ENCODE assay signal across 26 mouse cellular contexts in the genomic region with DNA sequence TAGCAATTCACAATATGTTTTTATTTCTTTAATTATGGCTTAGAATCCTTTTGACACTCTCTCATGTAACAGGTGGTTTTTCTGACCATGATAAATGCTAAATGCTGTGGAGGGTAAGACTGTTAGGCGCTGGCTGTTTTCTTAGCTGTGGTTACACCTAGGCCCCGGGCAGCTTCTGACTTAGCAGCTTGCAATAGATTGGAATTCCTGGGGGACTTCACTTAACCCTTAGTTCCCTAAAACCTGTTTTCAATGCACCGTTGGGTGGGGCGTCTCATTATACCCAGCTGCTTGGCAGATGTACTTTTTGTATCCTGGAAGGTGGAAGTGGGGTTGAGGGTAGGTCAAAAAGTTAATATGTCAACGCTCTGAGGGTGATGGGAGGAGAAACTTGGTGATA.
DNase-seq lines count a peak whose midpoint lies in the region; ATAC-seq and TF ChIP-seq lines count a peak whose summit lies in the region.
"Had no signal": no experiment of that assay in that cellular context is flagged by ENCODE, and none has a peak within 500 bp of the region (broad histone marks: within the 10 kb centered on the region; RNA-seq: fewer than 3 reads in every experiment).

No protein-coding gene starts in this region.

- H3K27ac ChIP-seq in gastrocnemius, adult 2 months: peak overlapping the region; percentile 24; the same call in 1 of the 2 replicates
- no peak overlapping the region for H3K27ac ChIP-seq in CH12.LX (ENCODE audit: insufficient read depth, low read depth)
- H3K27ac ChIP-seq in embryonic facial prominence, embryonic 14.5 days (replicated peaks; ENCODE audit: low read depth, low read length): no peak overlapping the region
- H3K27ac ChIP-seq: embryonic facial prominence, embryonic 13.5 days; forebrain, embryonic 10.5 days; forebrain, embryonic 13.5 days; heart, embryonic 15.5 days; hindbrain, embryonic 10.5 days; hindbrain, embryonic 13.5 days; intestine, embryonic 15.5 days had no signal

- no peak for TF ChIP-seq CTCF in gastrocnemius, adult 2 months (IDR thresholded peaks at IDR 0.05)
- TF ChIP-seq CTCF in CH12.LX (conservative IDR thresholded peaks at IDR 0.05 in 1 of 2, IDR thresholded peaks at IDR 0.05 in 1 of 2; ENCODE audit: low read depth in 2 of 2, low read length in 2 of 2): no peak

- H3K4me3 ChIP-seq in gastrocnemius, adult 2 months: peak overlapping the region; percentile 16; the same call in 1 of the 2 replicates
- no peak overlapping the region for H3K4me3 ChIP-seq in CH12.LX (replicated peaks in 1 of 3; ENCODE audit: low read depth in 2 of 3, low read length in 2 of 3, poor library complexity in 1 of 3)
- H3K4me3 ChIP-seq in embryonic facial prominence, embryonic 14.5 days (ENCODE audit: low read depth, low read length): no peak overlapping the region
- H3K4me3 ChIP-seq: embryonic facial prominence, embryonic 13.5 days; forebrain, embryonic 10.5 days; forebrain, embryonic 13.5 days; heart, embryonic 12.5 days; heart, embryonic 15.5 days; hindbrain, embryonic 10.5 days; hindbrain, embryonic 13.5 days; intestine, embryonic 15.5 days had no signal

- intact Hi-C loops in gastrocnemius, adult 2 months (cut with DNase I): loop anchor here (5.0 kb wide), 1 partner anchor 84 kb away; no protein-coding TSS in a partner anchor
- intact Hi-C loops in left cerebral cortex, postnatal 10 days (cut with DNase I): no loop called here

- DNase-seq in gastrocnemius, adult 2 months: no peak
- DNase-seq in gastrocnemius, adult 18-20 months (ENCODE audit: low spot score): no peak
- peak; percentile 17 for DNase-seq in CH12.LX (ENCODE audit: extremely low read depth)
- DNase-seq in embryonic facial prominence, embryonic 14.5 days (ENCODE audit: low spot score): peak; percentile 74
- DNase-seq in left cerebral cortex, postnatal 10 days (ENCODE audit: extremely low spot score in 1 of 2, low spot score in 2 of 2): no peak
- no peak for DNase-seq in layer of hippocampus, adult 9-10 months (ENCODE audit: low spot score)
- DNase-seq: adrenal gland, adult 2 months; adrenal gland, postnatal 14 days; cerebellum, adult 11 months; cerebellum, adult 2 months; cerebellum, adult 9-11 months; cerebellum, postnatal 25 days; gastrocnemius, postnatal 25 days; heart, adult 18-20 months; heart, postnatal 10 days; heart, postnatal 36 days had no signal

- peaks cover 0 to 6% of the 10 kb centered on the region in 2 experiments for H3K36me3 ChIP-seq in CH12.LX (replicated peaks in 1 of 2; ENCODE audit: control insufficient read depth in 1 of 2, insufficient read depth in 1 of 2, low read length in 1 of 2)
- H3K36me3 ChIP-seq in embryonic facial prominence, embryonic 14.5 days (ENCODE audit: control insufficient read depth, insufficient read depth, low read length): no peaks in the 10 kb centered on the region
- H3K36me3 ChIP-seq: embryonic facial prominence, embryonic 13.5 days; forebrain, embryonic 10.5 days; heart, embryonic 12.5 days; heart, embryonic 15.5 days; hindbrain, embryonic 10.5 days; hindbrain, embryonic 13.5 days; intestine, embryonic 15.5 days had no signal

- ATAC-seq in embryonic facial prominence, embryonic 14.5 days (ENCODE audit: low read depth): no peak
- ATAC-seq: forebrain, embryonic 13.5 days; forebrain, embryonic 16.5 days; hindbrain, embryonic 16.5 days; intestine, embryonic 15.5 days had no signal

- dilution Hi-C loops in CH12.LX (cut with MboI; ENCODE audit: extremely low pct_ligation_motif_present, extremely low pct_unique_long_range_greater_than_20kb, low sequenced_read_pairs): no loop called here

- no peak for TF ChIP-seq POLR2A in CH12.LX (IDR thresholded peaks at IDR 0.05; ENCODE audit: low read depth, low read length)

- no peak overlapping the region for H3K9ac ChIP-seq in CH12.LX (ENCODE audit: insufficient read depth, low read depth)
- no peak overlapping the region for H3K9ac ChIP-seq in embryonic facial prominence, embryonic 14.5 days (ENCODE audit: low read depth, low read length)
- H3K9ac ChIP-seq: embryonic facial prominence, embryonic 13.5 days; forebrain, embryonic 13.5 days; heart, embryonic 12.5 days; heart, embryonic 15.5 days; hindbrain, embryonic 13.5 days; intestine, embryonic 15.5 days had no signal

- TF ChIP-seq EP300 in CH12.LX (IDR thresholded peaks at IDR 0.05; ENCODE audit: low read length): no peak

- WGBS in embryonic facial prominence, embryonic 14.5 days: 19% methylated on average over 5 of the region's 5 CpGs

- peaks cover 3 to 32% of the 10 kb centered on the region in 2 experiments; a peak in 2 of 4 replicates for H3K4me1 ChIP-seq in CH12.LX (ENCODE audit: control insufficient read depth in 1 of 2, insufficient read depth in 2 of 2)
- peaks cover 3% of the 10 kb centered on the region; the same call in 1 of the 2 replicates for H3K4me1 ChIP-seq in embryonic facial prominence, embryonic 14.5 days (ENCODE audit: control insufficient read depth, insufficient read depth, low read length)

- in situ Hi-C loops in CH12.LX (cut with MboI; ENCODE audit: low pct_ligation_motif_present, low pct_unique_long_range_greater_than_20kb, low sequenced_read_pairs): no loop called here

- no peak for TF ChIP-seq RAD21 in CH12.LX (IDR thresholded peaks at IDR 0.05; ENCODE audit: low read depth, low read length)

- H3K4me2 ChIP-seq in CH12.LX (ENCODE audit: insufficient read depth, low read depth, poor library complexity, severe bottlenecking): no peak overlapping the region
- no peak overlapping the region for H3K4me2 ChIP-seq in embryonic facial prominence, embryonic 14.5 days (ENCODE audit: low read depth, low read length)
- H3K4me2 ChIP-seq: embryonic facial prominence, embryonic 13.5 days; forebrain, embryonic 13.5 days; heart, embryonic 12.5 days; heart, embryonic 15.5 days; hindbrain, embryonic 13.5 days; intestine, embryonic 15.5 days had no signal

- no peaks in the 10 kb centered on the region for H3K27me3 ChIP-seq in CH12.LX (replicated peaks)
- H3K27me3 ChIP-seq in embryonic facial prominence, embryonic 14.5 days (replicated peaks; ENCODE audit: control insufficient read depth, insufficient read depth, low read length): no peaks in the 10 kb centered on the region
- H3K27me3 ChIP-seq: forebrain, embryonic 13.5 days; heart, embryonic 12.5 days; heart, embryonic 15.5 days; hindbrain, embryonic 13.5 days; intestine, embryonic 15.5 days had no signal

- H3K9me3 ChIP-seq in CH12.LX (replicated peaks; ENCODE audit: low read length): no peaks in the 10 kb centered on the region
- H3K9me3 ChIP-seq in embryonic facial prominence, embryonic 14.5 days (ENCODE audit: control insufficient read depth, low read length): no peaks in the 10 kb centered on the region
- H3K9me3 ChIP-seq: embryonic facial prominence, embryonic 13.5 days; forebrain, embryonic 10.5 days; forebrain, embryonic 13.5 days; heart, embryonic 12.5 days; heart, embryonic 15.5 days; hindbrain, embryonic 10.5 days; hindbrain, embryonic 13.5 days; intestine, embryonic 15.5 days had no signal

- H3K79me2 ChIP-seq in CH12.LX (replicated peaks; ENCODE audit: control insufficient read depth, extremely low read depth, insufficient read depth, poor library complexity, severe bottlenecking): no peaks in the 10 kb centered on the region

TF ChIP-seq in CH12.LX, 34 proteins besides CTCF, POLR2A, EP300 and RAD21:
- TF ChIP-seq PAX5 (IDR thresholded peaks at IDR 0.05; ENCODE audit: low read length): no peak
- TF ChIP-seq USF1 (IDR thresholded peaks at IDR 0.05; ENCODE audit: low read depth, low read length): no peak
- no peak for TF ChIP-seq MAZ (IDR thresholded peaks at IDR 0.05; ENCODE audit: low read depth, low read length)
- TF ChIP-seq SIN3A (IDR thresholded peaks at IDR 0.05; ENCODE audit: low read length): no peak
- TF ChIP-seq USF2 (conservative IDR thresholded peaks at IDR 0.05; ENCODE audit: low read depth, low read length): no peak
- no peak for TF ChIP-seq JUN (IDR thresholded peaks at IDR 0.05; ENCODE audit: insufficient read depth, low read depth, low read length)
- no peak for TF ChIP-seq ELF1 (IDR thresholded peaks at IDR 0.05; ENCODE audit: low read depth, low read length)
- TF ChIP-seq HCFC1 (IDR thresholded peaks at IDR 0.05; ENCODE audit: low read depth, low read length): no peak

Comparison
In these comparisons a context has a peak if more than half of its experiments do, and no peak if none do; other contexts are left out.
1. DNase-seq: peak in CH12.LX (single experiment) and embryonic facial prominence, embryonic 14.5 days (single experiment); none in gastrocnemius, adult 2 months (single experiment), gastrocnemius, adult 18-20 months (single experiment), left cerebral cortex, postnatal 10 days (0 of 2) and layer of hippocampus, adult 9-10 months (single experiment).